Mouse (Mus musculus) gastrocnemius, postnatal 10 days (tissue): ENCODE measurements at regions not wholly inside any gene's neighbourhood (a gene's known extent, or its start where the extent isn't known, plus 50 kb on each side); places are given as distances from the start of the nearest gene placed in this dataset.

Experiments used
- DNase-seq: peaks from one replicate; pipeline ENCODE4 v3.0.0; 2021; ENCODE audit warnings: mixed read lengths

DNA sequence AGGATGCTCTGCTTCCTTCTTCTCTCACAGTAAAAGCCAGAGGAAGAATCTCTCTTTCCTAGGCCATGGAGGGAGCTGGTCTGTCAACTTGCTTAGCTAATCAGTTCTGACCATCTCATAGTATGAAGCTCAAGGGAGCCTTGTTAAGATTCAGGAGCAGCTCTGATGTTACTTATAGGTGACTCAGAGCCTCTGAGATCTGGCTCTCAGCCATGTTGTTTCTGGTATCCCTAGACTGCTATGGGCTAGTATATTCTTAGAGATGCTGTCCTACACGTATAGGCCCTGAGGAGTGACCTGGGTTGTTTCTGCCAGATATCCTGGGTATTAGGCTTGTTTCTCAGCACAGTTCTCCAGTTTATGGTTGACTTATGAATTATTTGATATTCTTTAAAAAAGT is 160.9 kb downstream of the 4930564D02Rik start:
- no peak for DNase-seq

GRCm38 (mm10) chr3:105228401-105228800 is 161.8 kb downstream of the 4930564D02Rik start:
- DNase-seq: no peak

- no peak for DNase-seq
Observed at GRCm38 (mm10) chr3:105241048-105241447, 174.4 kb downstream of the 4930564D02Rik start.

DNA sequence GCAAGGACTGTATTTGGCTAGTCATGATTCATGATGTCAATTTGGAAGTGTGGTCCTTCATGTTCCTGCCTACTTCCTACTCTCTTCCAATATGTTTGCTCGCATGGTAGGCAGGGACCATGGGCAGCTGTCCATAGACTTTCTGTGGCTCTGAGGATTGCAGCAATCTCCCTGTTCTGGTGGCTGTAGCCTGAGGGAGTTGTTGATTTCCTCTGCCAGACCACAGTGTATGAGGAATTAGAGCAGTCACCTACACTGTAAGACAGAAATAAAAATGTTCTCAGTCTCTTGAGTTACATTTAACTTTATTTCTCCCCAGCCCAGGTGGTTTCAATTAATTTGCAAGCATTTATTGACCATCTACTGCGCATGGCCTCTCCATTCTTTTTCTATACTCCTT is 190.5 kb downstream of the 4930564D02Rik start:
- no peak for DNase-seq

- DNase-seq: peak; percentile 59
Observed at GRCm38 (mm10) chr3:105275241-105275640, 176.9 kb upstream of the Kcnd3 start.

DNA sequence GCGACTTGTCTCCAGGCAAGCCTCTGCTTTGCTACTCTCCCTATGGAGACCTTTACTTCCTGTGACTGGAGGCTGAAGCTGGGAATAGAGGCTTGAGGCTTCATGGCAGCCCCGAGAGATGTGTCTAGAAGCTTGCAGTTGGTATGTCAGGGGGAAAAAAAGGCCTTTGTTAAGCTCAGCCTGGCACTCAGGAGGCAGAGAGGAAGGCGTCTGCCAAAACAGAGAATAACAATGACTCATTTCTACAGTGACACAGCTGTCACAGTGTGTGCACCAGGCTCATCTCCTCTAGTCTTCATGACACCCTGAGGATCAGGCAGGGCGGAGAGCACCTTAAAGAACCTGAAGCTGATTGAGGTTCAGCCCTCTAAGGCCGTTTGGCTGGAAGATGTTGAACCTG is 171.2 kb upstream of the Kcnd3 start:
- no peak for DNase-seq

DNA sequence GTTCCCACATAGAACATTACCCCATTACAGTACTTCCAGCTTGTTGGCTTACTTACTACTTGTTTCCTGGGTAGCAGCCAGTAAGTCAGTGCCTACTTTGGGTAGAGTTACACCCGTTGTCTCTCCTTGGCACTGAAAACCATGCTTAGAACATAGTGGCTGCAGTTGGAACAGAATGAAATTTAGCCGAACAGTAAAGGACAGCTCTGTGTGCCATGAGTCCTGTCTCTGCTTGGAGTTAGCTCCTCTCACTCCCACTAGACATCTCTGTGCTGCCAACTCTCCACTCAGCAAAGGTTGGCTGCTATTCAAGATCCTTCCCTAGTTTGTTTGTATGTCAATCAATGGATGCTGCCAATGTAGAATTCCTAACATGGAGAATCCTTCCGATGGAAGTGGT is 170.4 kb upstream of the Kcnd3 start:
- no peak for DNase-seq

GRCm38 (mm10) chr3:105298273-105298672 is 153.9 kb upstream of the Kcnd3 start:
- DNase-seq: no peak

GRCm38 (mm10) chr3:105300693-105301548 is 151.2 kb upstream of the Kcnd3 start:
- DNase-seq: no peak

- no peak for DNase-seq
Observed at GRCm38 (mm10) chr3:105307676-105308075, 144.5 kb upstream of the Kcnd3 start.

DNA sequence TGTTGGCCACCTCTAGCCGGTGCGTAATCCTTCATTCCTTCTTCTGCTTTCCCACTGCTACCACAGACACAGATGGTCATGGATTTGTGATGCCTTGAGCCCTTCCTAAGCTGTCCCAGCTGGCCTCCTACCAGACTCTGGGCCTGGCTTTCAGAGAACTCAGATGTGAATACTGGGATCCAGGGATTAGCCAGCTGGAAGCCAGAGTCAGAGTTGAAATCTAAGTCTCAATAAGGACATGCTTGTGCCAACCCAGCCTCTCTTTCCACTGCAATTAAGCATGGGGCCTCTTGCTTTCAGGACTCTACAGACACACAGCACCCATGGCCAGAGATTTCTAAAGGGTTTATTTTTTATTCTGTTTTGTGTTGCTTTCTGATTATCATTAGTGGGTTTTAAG is 143.1 kb upstream of the Kcnd3 start:
- DNase-seq: no peak

- no peak for DNase-seq
Observed at GRCm38 (mm10) chr3:105353268-105353667, 98.9 kb upstream of the Kcnd3 start.

DNA sequence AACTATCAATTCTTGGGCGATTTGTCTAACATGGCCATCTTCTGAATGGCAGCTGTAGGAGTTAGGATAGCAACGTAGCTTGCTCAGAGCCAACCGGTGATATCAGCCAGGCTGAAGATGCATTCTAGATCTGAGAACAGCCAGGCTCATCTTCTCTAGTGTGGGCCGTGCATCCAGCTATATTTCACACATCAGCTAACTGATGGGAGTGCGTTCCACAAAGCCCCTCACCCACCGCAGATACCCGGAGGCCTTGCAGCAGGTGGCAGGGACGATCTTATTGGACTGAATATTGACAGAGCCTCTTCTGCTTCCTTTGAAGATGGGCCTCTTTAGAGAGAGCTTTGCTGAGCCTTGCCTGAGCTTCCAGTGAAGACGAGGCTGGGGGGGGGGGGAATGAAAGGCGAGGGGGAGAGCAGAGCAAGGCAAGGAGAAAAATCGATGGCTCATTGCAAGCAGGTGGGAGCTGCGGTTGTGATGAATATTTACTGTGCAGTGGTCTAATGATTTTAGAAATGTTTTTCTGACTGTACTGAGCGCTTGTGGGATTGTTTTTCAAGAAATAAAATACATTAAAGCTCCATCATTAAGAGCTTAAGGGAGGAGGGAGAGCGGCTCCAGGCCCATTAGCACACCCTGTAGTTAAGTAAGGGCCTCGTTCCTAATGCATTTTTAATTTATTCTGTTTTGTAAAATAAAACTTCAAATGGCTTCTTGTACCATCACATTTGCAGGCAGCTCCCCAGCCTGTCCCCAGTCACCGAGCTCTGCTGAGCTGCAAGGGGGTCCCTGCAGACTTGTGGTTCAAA is 97.8 kb upstream of the Kcnd3 start:
- DNase-seq: no peak

GRCm38 (mm10) chr3:105357511-105357910 is 94.6 kb upstream of the Kcnd3 start:
- DNase-seq: no peak

DNA sequence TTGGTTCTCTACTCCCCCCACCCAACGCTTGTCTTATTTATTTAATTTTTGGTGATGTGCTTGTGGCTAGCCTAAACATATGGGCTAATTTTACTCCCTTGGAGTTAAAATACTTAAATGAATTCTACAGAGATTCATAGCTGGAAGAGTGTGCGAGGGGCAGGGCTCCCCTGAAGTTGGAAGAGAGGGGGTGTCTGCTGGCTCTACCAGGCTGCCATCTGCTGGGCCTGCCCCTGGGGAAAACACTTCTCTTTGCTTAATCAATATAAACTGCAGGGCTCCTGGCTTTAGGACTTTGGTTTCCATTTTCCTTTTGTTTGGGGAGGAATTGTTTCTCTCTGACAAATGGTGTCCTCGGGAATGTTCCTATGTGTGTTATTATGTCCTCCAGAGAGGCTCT is 92.5 kb upstream of the Kcnd3 start:
- no peak for DNase-seq

DNA sequence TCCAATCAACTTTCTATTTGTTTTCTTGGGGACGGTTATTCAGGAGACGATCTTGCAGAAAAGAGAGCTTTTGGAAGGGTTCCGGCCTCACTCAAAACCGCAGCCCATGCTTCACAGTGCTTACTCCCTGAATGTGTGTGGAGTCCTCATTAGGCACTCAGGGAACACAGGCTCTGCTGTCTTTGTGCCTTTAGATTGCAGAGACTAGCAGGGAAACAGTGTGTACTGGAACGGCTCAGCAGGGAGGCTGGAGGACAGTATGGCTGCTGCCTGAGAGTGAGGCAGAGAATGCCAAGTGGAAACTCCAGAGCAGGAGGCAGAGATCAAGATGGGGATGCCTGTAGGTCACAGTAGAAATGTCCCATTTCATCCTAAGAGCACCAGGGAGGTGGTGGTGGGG is 87.4 kb upstream of the Kcnd3 start:
- no peak for DNase-seq

GRCm38 (mm10) chr3:105366806-105367205 is 85.3 kb upstream of the Kcnd3 start:
- DNase-seq: no peak

DNA sequence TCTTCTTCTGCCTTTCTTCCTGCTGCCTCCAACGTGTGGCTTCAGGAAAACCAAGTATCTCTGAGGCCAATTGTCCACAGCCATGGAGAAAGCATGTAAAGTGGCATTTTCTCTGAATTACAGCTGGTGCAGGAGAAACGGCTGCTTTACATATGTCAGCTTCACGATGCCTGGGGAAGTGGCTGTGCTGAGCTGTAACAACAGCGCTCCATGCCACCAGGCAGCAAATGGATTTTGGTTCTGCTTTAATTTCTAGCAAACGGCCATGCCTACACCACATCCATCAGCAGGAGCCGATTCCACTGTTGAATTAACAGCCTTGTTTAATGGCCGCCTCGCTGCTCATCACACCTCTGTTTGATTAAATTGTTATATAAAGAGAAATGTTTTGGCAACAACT is 84.2 kb upstream of the Kcnd3 start:
- no peak for DNase-seq

- DNase-seq: no peak
Observed at GRCm38 (mm10) chr3:105372371-105372828, 79.7 kb upstream of the Kcnd3 start.

DNA sequence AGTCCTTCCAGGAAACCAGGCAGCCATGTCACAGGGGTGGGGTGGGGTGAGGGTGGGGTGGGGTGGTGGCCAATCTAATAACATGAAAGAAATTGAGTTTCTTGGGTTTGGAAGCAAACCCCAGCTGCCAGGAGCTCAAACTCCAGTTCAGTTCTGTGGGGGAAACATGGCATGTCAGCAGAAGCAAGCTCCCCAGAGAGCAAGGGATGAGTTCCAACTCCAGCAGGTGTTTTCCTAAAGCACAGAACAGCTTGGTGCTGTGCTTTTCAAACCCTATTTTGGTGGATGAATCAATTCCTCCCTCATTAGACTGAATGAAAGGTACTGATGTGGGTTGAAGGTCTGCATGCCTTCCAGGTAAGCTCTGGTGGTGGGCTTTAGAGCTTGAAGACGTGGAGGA is 77.8 kb upstream of the Kcnd3 start:
- no peak for DNase-seq

DNA sequence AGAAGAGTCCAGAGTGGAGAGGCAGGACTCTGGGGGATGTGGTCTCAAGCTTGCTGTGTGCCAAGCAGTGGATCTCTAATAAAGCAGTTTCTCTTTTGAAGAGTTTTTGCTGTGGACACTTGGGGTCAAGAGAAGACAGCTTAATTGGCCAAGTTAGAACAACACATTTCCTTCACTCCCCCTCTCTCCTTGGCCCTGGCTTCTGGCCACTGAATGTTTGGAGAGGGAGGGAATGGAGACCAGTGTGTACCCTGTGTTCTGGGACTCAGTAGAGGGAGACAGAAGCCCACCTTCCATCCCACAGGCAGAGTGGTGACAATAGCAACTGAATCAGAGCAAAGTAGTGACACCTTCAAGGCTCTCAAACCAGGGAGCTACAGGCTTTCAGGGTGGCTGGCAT is 77.3 kb upstream of the Kcnd3 start:
- DNase-seq: no peak

GRCm38 (mm10) chr3:105375383-105375782 is 76.7 kb upstream of the Kcnd3 start:
- no peak for DNase-seq

DNA sequence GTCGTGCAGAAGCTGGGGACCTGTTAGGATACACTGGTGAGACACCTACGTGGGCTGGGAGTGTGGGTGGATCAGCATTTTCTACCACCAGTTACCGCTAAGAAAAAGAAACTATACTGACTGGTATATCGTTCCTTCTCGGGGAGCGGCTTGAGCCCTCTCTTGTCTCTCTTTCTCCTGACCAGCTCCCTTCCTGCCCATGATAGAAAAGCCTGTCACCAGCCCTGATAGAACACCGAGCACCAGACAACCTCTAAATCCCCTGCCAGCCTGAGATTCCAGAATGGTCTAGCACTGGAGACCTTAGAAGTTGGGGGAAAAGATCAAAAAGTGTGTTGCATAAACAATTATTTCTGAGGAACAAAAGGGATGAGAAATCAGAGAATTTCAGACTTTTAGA is 76.3 kb upstream of the Kcnd3 start:
- no peak for DNase-seq

GRCm38 (mm10) chr3:105376346-105376745 is 75.8 kb upstream of the Kcnd3 start:
- no peak for DNase-seq
